Mouse (Mus musculus): Measurements from ENCODE around the gene Arid1a. TPM values are rescaled to one million over a fixed set of nuclear protein-coding genes. Genes with fewer than 3 reads are reported as not detected.

Gene Arid1a
- polyA plus RNA-seq, 1 experiment: 29.1 TPM

- Histone ChIP-seq H3K4me3 (replicated peaks) (peak overlapping the region; percentile 99), H3K9me3 (no peaks in the 10 kb centered on the region; the same call in 1 of the 2 replicates), H3K27me3 (replicated peaks) (peaks cover 3% of the 10 kb centered on the region), H3K36me3 (replicated peaks; ENCODE audit: low read length) (peaks cover 31% of the 10 kb centered on the region), H3K4me1 (peaks cover 85% of the 10 kb centered on the region)
- TF ChIP-seq GATA1 (IDR thresholded peaks at IDR 0.05; ENCODE audit: borderline replicate concordance, low read length): no peak
Observed at GRCm38 (mm10) chr4:133671184-133671880, 85.2 kb downstream of the Arid1a start.

- peaks cover 2% of the 10 kb centered on the region for H3K27me3 ChIP-seq (replicated peaks)
Observed at GRCm38 (mm10) chr4:133669652-133670210, 86.8 kb downstream of the Arid1a start.

GRCm38 (mm10) chr4:133668537-133668936, 88.0 kb downstream of the Arid1a start:
- TF ChIP-seq GATA1 (IDR thresholded peaks at IDR 0.05; ENCODE audit: borderline replicate concordance, low read length): no peak
- no peak for TF ChIP-seq FLI1 (IDR thresholded peaks at IDR 0.05; ENCODE audit: low read length)
- Histone ChIP-seq H3K36me3 (replicated peaks; ENCODE audit: low read length) (peaks cover 45% of the 10 kb centered on the region), H3K9me3 (no peaks in the 10 kb centered on the region), H3K27me3 (replicated peaks) (no peaks in the 10 kb centered on the region), H3K4me3 (replicated peaks) (no peak overlapping the region), H3K4me1 (peaks cover 84% of the 10 kb centered on the region)

More at GRCm38 (mm10) chr4:133669652-133670210, 86.8 kb downstream of the Arid1a start:
- Histone ChIP-seq H3K4me1 (peaks cover 87% of the 10 kb centered on the region), H3K4me3 (replicated peaks) (no peak overlapping the region), H3K9me3 (no peaks in the 10 kb centered on the region), H3K36me3 (replicated peaks; ENCODE audit: low read length) (peaks cover 37% of the 10 kb centered on the region)
- TF ChIP-seq GATA1 (IDR thresholded peaks at IDR 0.05; ENCODE audit: borderline replicate concordance, low read length): no peak
- TF ChIP-seq FLI1 (IDR thresholded peaks at IDR 0.05; ENCODE audit: low read length): no peak

GRCm38 (mm10) chr4:133666199-133666598, 90.4 kb downstream of the Arid1a start:
- Histone ChIP-seq H3K4me3 (replicated peaks) (peak overlapping the region; percentile 82), H3K27me3 (replicated peaks) (no peaks in the 10 kb centered on the region), H3K9me3 (no peaks in the 10 kb centered on the region), H3K36me3 (replicated peaks; ENCODE audit: low read length) (peaks cover 65% of the 10 kb centered on the region), H3K4me1 (peaks cover 94% of the 10 kb centered on the region)
- no peak for TF ChIP-seq GATA1 (IDR thresholded peaks at IDR 0.05; ENCODE audit: borderline replicate concordance, low read length)
- TF ChIP-seq FLI1 (IDR thresholded peaks at IDR 0.05; ENCODE audit: low read length): no peak

- H3K36me3 ChIP-seq (replicated peaks; ENCODE audit: low read length): peaks cover 68% of the 10 kb centered on the region
- no peaks in the 10 kb centered on the region for H3K27me3 ChIP-seq (replicated peaks)
- no peaks in the 10 kb centered on the region for H3K9me3 ChIP-seq
- no peak for TF ChIP-seq FLI1 (IDR thresholded peaks at IDR 0.05; ENCODE audit: low read length)
- TF ChIP-seq GATA1 (IDR thresholded peaks at IDR 0.05; ENCODE audit: borderline replicate concordance, low read length): no peak
- no peak overlapping the region for H3K4me3 ChIP-seq (replicated peaks)
- peaks cover 95% of the 10 kb centered on the region for H3K4me1 ChIP-seq
Observed at GRCm38 (mm10) chr4:133665118-133665517, 91.5 kb downstream of the Arid1a start.

GRCm38 (mm10) chr4:133662945-133663344, 93.6 kb downstream of the Arid1a start:
- TF ChIP-seq FLI1 (IDR thresholded peaks at IDR 0.05; ENCODE audit: low read length) (no peak), GATA1 (IDR thresholded peaks at IDR 0.05; ENCODE audit: borderline replicate concordance, low read length) (no peak)
- Histone ChIP-seq H3K36me3 (replicated peaks; ENCODE audit: low read length) (peaks cover 49% of the 10 kb centered on the region), H3K4me1 (peaks cover 92% of the 10 kb centered on the region), H3K9me3 (no peaks in the 10 kb centered on the region), H3K27me3 (replicated peaks) (no peaks in the 10 kb centered on the region), H3K4me3 (replicated peaks) (no peak overlapping the region)

GRCm38 (mm10) chr4:133662421-133662820, 94.1 kb downstream of the Arid1a start:
- Histone ChIP-seq H3K4me1 (peaks cover 92% of the 10 kb centered on the region), H3K36me3 (replicated peaks; ENCODE audit: low read length) (peaks cover 45% of the 10 kb centered on the region), H3K9me3 (no peaks in the 10 kb centered on the region), H3K27me3 (replicated peaks) (no peaks in the 10 kb centered on the region), H3K4me3 (replicated peaks) (no peak overlapping the region)
- TF ChIP-seq GATA1 (IDR thresholded peaks at IDR 0.05; ENCODE audit: borderline replicate concordance, low read length): no peak
- no peak for TF ChIP-seq FLI1 (IDR thresholded peaks at IDR 0.05; ENCODE audit: low read length)

- TF ChIP-seq GATA1 (IDR thresholded peaks at IDR 0.05; ENCODE audit: borderline replicate concordance, low read length) (no peak), FLI1 (IDR thresholded peaks at IDR 0.05; ENCODE audit: low read length) (no peak)
- Histone ChIP-seq H3K4me1 (peaks cover 87% of the 10 kb centered on the region), H3K4me3 (replicated peaks) (peak overlapping the region; percentile 91), H3K36me3 (replicated peaks; ENCODE audit: low read length) (peaks cover 41% of the 10 kb centered on the region), H3K27me3 (replicated peaks) (no peaks in the 10 kb centered on the region), H3K9me3 (no peaks in the 10 kb centered on the region)
Observed at GRCm38 (mm10) chr4:133660193-133661155, 96.1 kb downstream of the Arid1a start.

- no peaks in the 10 kb centered on the region for H3K9me3 ChIP-seq
- no peak for TF ChIP-seq GATA1 (IDR thresholded peaks at IDR 0.05; ENCODE audit: borderline replicate concordance, low read length)
- TF ChIP-seq FLI1 (IDR thresholded peaks at IDR 0.05; ENCODE audit: low read length): no peak
- H3K4me3 ChIP-seq (replicated peaks): peak overlapping the region; percentile 91
- H3K36me3 ChIP-seq (replicated peaks; ENCODE audit: low read length): peaks cover 33% of the 10 kb centered on the region
- H3K4me1 ChIP-seq: peaks cover 79% of the 10 kb centered on the region
- H3K27me3 ChIP-seq (replicated peaks): no peaks in the 10 kb centered on the region
Observed at GRCm38 (mm10) chr4:133659497-133660192, 96.9 kb downstream of the Arid1a start.

Measured in megakaryocyte, embryonic 14.5 days (primary cell).